ENCODE assay signal across 14 mouse cellular contexts in genomic region chr5:36584299-36584698, GRCm38 (mm10). TPM values are rescaled to one million over a fixed set of nuclear protein-coding genes. Genes with fewer than 3 reads are reported as not detected.
DNase-seq lines count a peak whose midpoint lies in the region; ATAC-seq and TF ChIP-seq lines count a peak whose summit lies in the region.
"Had no signal": no experiment of that assay in that cellular context is flagged by ENCODE, and none has a peak within 500 bp of the region (broad histone marks: within the 10 kb centered on the region; RNA-seq: fewer than 3 reads in every experiment).

No protein-coding gene starts in this region.

- peak; percentile 53; the same call in 1 of the 2 replicates for TF ChIP-seq CTCF in kidney, postnatal 0 days (IDR thresholded peaks at IDR 0.05; ENCODE audit: low read depth)
- no peak for TF ChIP-seq CTCF in testis, adult 2 months (IDR thresholded peaks at IDR 0.05; ENCODE audit: control insufficient read depth, insufficient read depth, insufficient replicate concordance, low read depth, low read length)

- TF ChIP-seq POLR2A in testis, adult 2 months (IDR thresholded peaks at IDR 0.05; ENCODE audit: control insufficient read depth, low read depth, low read length): no peak

- no peaks in the 10 kb centered on the region for H3K36me3 ChIP-seq in kidney, postnatal 0 days (ENCODE audit: insufficient read depth, low read length)
- H3K36me3 ChIP-seq in testis, adult 2 months (ENCODE audit: control insufficient read depth, insufficient read depth, low read length): no peaks in the 10 kb centered on the region
- no peaks in the 10 kb centered on the region for H3K36me3 ChIP-seq in ES-E14 (ENCODE audit: control insufficient read depth, insufficient read depth, low read length, poor library complexity, severe bottlenecking)
- H3K36me3 ChIP-seq in splenic B cell, adult 2 months (ENCODE audit: control insufficient read depth, insufficient read depth, low read length, poor library complexity, severe bottlenecking): no peaks in the 10 kb centered on the region
- H3K36me3 ChIP-seq: embryonic facial prominence, embryonic 12.5 days; limb, embryonic 15.5 days had no signal

- WGBS in kidney, postnatal 0 days: 69% methylated on average over 6 of the region's 6 CpGs

- no peak overlapping the region for H3K9ac ChIP-seq in kidney, postnatal 0 days (ENCODE audit: low read depth, low read length)
- H3K9ac ChIP-seq in ES-E14 (ENCODE audit: insufficient read depth, low read depth, low read length, poor library complexity, severe bottlenecking): no peak overlapping the region
- H3K9ac ChIP-seq: embryonic facial prominence, embryonic 12.5 days; hindbrain, embryonic 14.5 days; limb, embryonic 15.5 days had no signal

- H3K9me3 ChIP-seq in kidney, postnatal 0 days (replicated peaks; ENCODE audit: low read length): no peaks in the 10 kb centered on the region
- H3K9me3 ChIP-seq in ES-E14 (ENCODE audit: control insufficient read depth, insufficient read depth, low read depth, low read length): no peaks in the 10 kb centered on the region
- H3K9me3 ChIP-seq: embryonic facial prominence, embryonic 12.5 days; limb, embryonic 15.5 days had no signal

- in situ Hi-C loops in ES-E14 (cut with MboI; ENCODE audit: low sequenced_read_pairs in 2 of 2, unreplicated experiment in 2 of 2): loop anchor here in 1 of 2 experiments (5.0 kb wide), 2 partner anchors 57 to 122 kb away; partner anchors contain the start of gene Grpel1

- H3K27ac ChIP-seq in kidney, postnatal 0 days: no peak overlapping the region
- no peak overlapping the region for H3K27ac ChIP-seq in testis, adult 2 months (ENCODE audit: control insufficient read depth, insufficient read depth, low read depth, low read length)
- H3K27ac ChIP-seq in ES-E14 (ENCODE audit: insufficient read depth, low read depth, low read length, poor library complexity, severe bottlenecking): no peak overlapping the region
- H3K27ac ChIP-seq: embryonic facial prominence, embryonic 12.5 days; hindbrain, embryonic 14.5 days; limb, embryonic 15.5 days had no signal

- peaks cover 8% of the 10 kb centered on the region; the same call in 1 of the 2 replicates for H3K4me1 ChIP-seq in kidney, postnatal 0 days (replicated peaks; ENCODE audit: insufficient read depth, low read length)
- peaks cover 13% of the 10 kb centered on the region for H3K4me1 ChIP-seq in testis, adult 2 months (ENCODE audit: control insufficient read depth, insufficient read depth, low read length)
- peaks cover 3 to 4% of the 10 kb centered on the region in 2 experiments; a peak in 1 of 4 replicates for H3K4me1 ChIP-seq in ES-E14 (ENCODE audit: control insufficient read depth in 2 of 2, insufficient read depth in 2 of 2, low read length in 2 of 2, poor library complexity in 1 of 2)

- no peak for ATAC-seq in kidney, postnatal 0 days (replicated peaks; ENCODE audit: low FRiP score, low read depth)
- ATAC-seq in megakaryocyte progenitor cell, adult 5-6 weeks (replicated peaks; ENCODE audit: poor library complexity): no peak

- no peaks in the 10 kb centered on the region for H3K27me3 ChIP-seq in kidney, postnatal 0 days (ENCODE audit: insufficient read depth, low read length)
- no peaks in the 10 kb centered on the region for H3K27me3 ChIP-seq in testis, adult 2 months (ENCODE audit: control insufficient read depth, insufficient read depth, low read length)
- peaks cover 2% of the 10 kb centered on the region; the same call in 1 of the 2 replicates for H3K27me3 ChIP-seq in splenic B cell, adult 2 months (ENCODE audit: control insufficient read depth, insufficient read depth, low read length, poor library complexity, severe bottlenecking)
- H3K27me3 ChIP-seq: embryonic facial prominence, embryonic 12.5 days had no signal

- no peak overlapping the region for H3K4me3 ChIP-seq in kidney, postnatal 0 days (replicated peaks; ENCODE audit: low read depth, low read length)
- peak overlapping the region; percentile 70 for H3K4me3 ChIP-seq in testis, adult 2 months (ENCODE audit: control insufficient read depth, low read depth, low read length)
- H3K4me3 ChIP-seq in ES-E14 (ENCODE audit: insufficient read depth in 1 of 2, low read depth in 1 of 2, low read length in 2 of 2, poor library complexity in 1 of 2, severe bottlenecking in 1 of 2): no peak overlapping the region
- H3K4me3 ChIP-seq: embryonic facial prominence, embryonic 12.5 days; limb, embryonic 15.5 days had no signal

- H3K4me2 ChIP-seq in kidney, postnatal 0 days (ENCODE audit: low read length): no peak overlapping the region
- H3K4me2 ChIP-seq: embryonic facial prominence, embryonic 12.5 days; hindbrain, embryonic 14.5 days; limb, embryonic 15.5 days had no signal

- DNase-seq in kidney, postnatal 0 days (ENCODE audit: low spot score): no peak
- no peak for DNase-seq in kidney, adult 18-20 months
- DNase-seq in testis, postnatal 14 days (ENCODE audit: low spot score): no peak
- peak; percentile 29 for DNase-seq in ES-E14 (ENCODE audit: low read depth, low spot score)
- DNase-seq in splenic B cell, adult 2 months (ENCODE audit: low read depth, low spot score): peak; percentile 72
- DNase-seq in kidney, postnatal 25 days: no peak
- DNase-seq: cerebellum, adult 9-11 months; gastrocnemius, postnatal 10 days; layer of hippocampus, postnatal 36 days had no signal

TF ChIP-seq in ES-E14, 5 proteins besides CTCF, POLR2A, EP300 and RAD21:
- no peak for TF ChIP-seq ZC3H11A (IDR thresholded peaks at IDR 0.05; ENCODE audit: borderline replicate concordance, low read depth, low read length)
- no peak for TF ChIP-seq CHD2 (IDR thresholded peaks at IDR 0.05; ENCODE audit: low read depth, low read length)
- TF ChIP-seq ZNF384 (IDR thresholded peaks at IDR 0.05; ENCODE audit: low read depth, low read length): peak; percentile 50; the same call in 1 of the 2 replicates
- no peak for TF ChIP-seq MAFK (IDR thresholded peaks at IDR 0.05; ENCODE audit: insufficient read depth, low read depth, low read length)
- no peak for TF ChIP-seq HCFC1 (IDR thresholded peaks at IDR 0.05; ENCODE audit: borderline replicate concordance, insufficient read depth, low read length)

RNA-seq across cellular contexts. Expression of gene Tbc1d14, which starts 8.8 kb away (rescaled TPM):
- 39.7 and 41.6 TPM in 2 replicates for polyA plus RNA-seq in kidney, postnatal 0 days (2015; fragmentation: Nextera tagmentation; extraction: Ambion mirVana)
- 79.2 and 89.7 TPM in 2 replicates for polyA plus RNA-seq in testis, adult 2 months (2012; rRNA removed)
- 12.5 and 17.6 TPM in 2 replicates for total RNA-seq in ES-E14 (2012; rRNA removed)
- 13.7 and 19.5 TPM in 2 replicates for total RNA-seq in megakaryocyte progenitor cell, adult 5-6 weeks (2015)
- 5.8 and 6.7 TPM in 2 replicates for total RNA-seq in megakaryocyte progenitor cell, adult 5-6 weeks (2017)

Comparison
In these comparisons a context has a peak if more than half of its experiments do, and no peak if none do; other contexts are left out.
1. DNase-seq: peak in ES-E14 (single experiment) and splenic B cell, adult 2 months (single experiment); none in kidney, postnatal 0 days (single experiment), kidney, adult 18-20 months (single experiment), testis, postnatal 14 days (single experiment) and kidney, postnatal 25 days (0 of 2).